Comparison of ENCODE assay signal across 9 mouse cellular contexts in the genomic region with DNA sequence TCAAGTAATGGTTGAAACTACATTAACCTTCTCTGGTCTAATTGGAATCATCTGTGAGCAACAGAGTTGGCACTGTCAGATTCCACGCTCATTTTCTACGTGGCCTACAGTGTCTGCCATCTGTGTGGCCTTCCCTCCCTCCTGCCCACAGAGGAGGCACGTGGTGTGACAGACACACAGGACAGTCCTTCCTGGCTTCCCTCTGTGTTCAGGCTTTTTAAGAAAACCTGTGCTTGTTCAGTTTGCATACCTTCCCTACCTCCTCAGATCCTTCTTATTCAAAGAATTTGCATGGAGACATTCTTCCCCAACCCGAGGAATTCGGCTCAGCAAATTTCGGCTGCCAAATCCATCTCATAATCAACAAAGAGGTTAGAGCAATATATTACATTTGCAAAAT.
DNase-seq lines count a peak whose midpoint lies in the region; ATAC-seq lines count a peak whose summit lies in the region.
"Had no signal": no experiment of that assay in that cellular context is flagged by ENCODE, and none has a peak within 500 bp of the region (broad histone marks: within the 10 kb centered on the region; RNA-seq: fewer than 3 reads in every experiment).

No protein-coding gene starts in this region.

- H3K4me1 ChIP-seq in hindbrain, embryonic 16.5 days (ENCODE audit: control insufficient read depth, insufficient read depth, low read depth, low read length): no peaks in the 10 kb centered on the region; the same call in 1 of the 2 replicates
- peaks cover 5% of the 10 kb centered on the region; the same call in 1 of the 2 replicates for H3K4me1 ChIP-seq in hindbrain, embryonic 14.5 days (replicated peaks; ENCODE audit: control insufficient read depth, insufficient read depth, low read length)
- H3K4me1 ChIP-seq in midbrain, embryonic 16.5 days (ENCODE audit: control insufficient read depth, insufficient read depth, low read length): no peaks in the 10 kb centered on the region; the same call in 1 of the 2 replicates
- H3K4me1 ChIP-seq in midbrain, embryonic 14.5 days (ENCODE audit: control insufficient read depth, insufficient read depth, low read length): 0 out of 2 replicates have a peak, but pooled peaks cover 10% of the 10 kb centered on the region
- peaks cover 30% of the 10 kb centered on the region for H3K4me1 ChIP-seq in embryonic facial prominence, embryonic 15.5 days

- H3K27ac ChIP-seq in hindbrain, embryonic 16.5 days (ENCODE audit: low read depth, low read length): peak overlapping the region; percentile 1; the same call in 1 of the 2 replicates
- no peak overlapping the region for H3K27ac ChIP-seq in hindbrain, embryonic 14.5 days
- H3K27ac ChIP-seq in midbrain, embryonic 16.5 days (ENCODE audit: low read length): no peak overlapping the region
- H3K27ac ChIP-seq in midbrain, embryonic 14.5 days (replicated peaks; ENCODE audit: low read depth, low read length): no peak overlapping the region
- H3K27ac ChIP-seq in embryonic facial prominence, embryonic 15.5 days (replicated peaks): peak overlapping the region; percentile 80
- H3K27ac ChIP-seq: liver, embryonic 14.5 days had no signal

- no peaks in the 10 kb centered on the region for H3K36me3 ChIP-seq in hindbrain, embryonic 16.5 days (ENCODE audit: control insufficient read depth, insufficient read depth, low read length)
- H3K36me3 ChIP-seq in hindbrain, embryonic 14.5 days (replicated peaks; ENCODE audit: control insufficient read depth, insufficient read depth): no peaks in the 10 kb centered on the region
- no peaks in the 10 kb centered on the region for H3K36me3 ChIP-seq in midbrain, embryonic 16.5 days (ENCODE audit: control insufficient read depth, insufficient read depth, low read length)
- no peaks in the 10 kb centered on the region for H3K36me3 ChIP-seq in midbrain, embryonic 14.5 days (ENCODE audit: control insufficient read depth, insufficient read depth, low read length)
- H3K36me3 ChIP-seq in embryonic facial prominence, embryonic 15.5 days: no peaks in the 10 kb centered on the region

- H3K9me3 ChIP-seq in hindbrain, embryonic 16.5 days (ENCODE audit: control insufficient read depth, low read length): no peaks in the 10 kb centered on the region
- no peaks in the 10 kb centered on the region for H3K9me3 ChIP-seq in hindbrain, embryonic 14.5 days (ENCODE audit: control insufficient read depth, low read length)
- no peaks in the 10 kb centered on the region for H3K9me3 ChIP-seq in midbrain, embryonic 16.5 days (replicated peaks; ENCODE audit: control insufficient read depth, low read length, poor library complexity, severe bottlenecking)
- H3K9me3 ChIP-seq in midbrain, embryonic 14.5 days (ENCODE audit: control insufficient read depth, low read length): no peaks in the 10 kb centered on the region
- no peaks in the 10 kb centered on the region for H3K9me3 ChIP-seq in embryonic facial prominence, embryonic 15.5 days (replicated peaks)

- H3K9ac ChIP-seq in hindbrain, embryonic 16.5 days (ENCODE audit: low read depth, low read length): no peak overlapping the region
- no peak overlapping the region for H3K9ac ChIP-seq in hindbrain, embryonic 14.5 days
- H3K9ac ChIP-seq in midbrain, embryonic 16.5 days (ENCODE audit: low read depth, low read length): no peak overlapping the region
- H3K9ac ChIP-seq in midbrain, embryonic 14.5 days (replicated peaks; ENCODE audit: low read length): no peak overlapping the region
- no peak overlapping the region for H3K9ac ChIP-seq in embryonic facial prominence, embryonic 15.5 days
- H3K9ac ChIP-seq: liver, embryonic 14.5 days had no signal

- intact Hi-C loops in heart, postnatal 36 days (cut with DNase I): no loop called here

- H3K4me2 ChIP-seq in hindbrain, embryonic 16.5 days (ENCODE audit: low read length): no peak overlapping the region
- H3K4me2 ChIP-seq in hindbrain, embryonic 14.5 days (replicated peaks): no peak overlapping the region
- H3K4me2 ChIP-seq in midbrain, embryonic 16.5 days (ENCODE audit: low read length): no peak overlapping the region
- H3K4me2 ChIP-seq in midbrain, embryonic 14.5 days (ENCODE audit: low read length): no peak overlapping the region
- H3K4me2 ChIP-seq in embryonic facial prominence, embryonic 15.5 days (replicated peaks): no peak overlapping the region

- no peak for DNase-seq in hindbrain, embryonic 14.5 days (ENCODE audit: low spot score)
- no peak for DNase-seq in midbrain, embryonic 14.5 days
- DNase-seq in heart, postnatal 36 days: no peak
- no peak for DNase-seq in frontal cortex, postnatal 14 days (ENCODE audit: low spot score in 2 of 2)
- no peak for DNase-seq in left cerebral cortex, adult 11 months (ENCODE audit: low spot score)

- no peak overlapping the region for H3K4me3 ChIP-seq in hindbrain, embryonic 16.5 days (ENCODE audit: low read length)
- H3K4me3 ChIP-seq in hindbrain, embryonic 14.5 days (replicated peaks; ENCODE audit: low read length): no peak overlapping the region
- H3K4me3 ChIP-seq in midbrain, embryonic 16.5 days (ENCODE audit: low read depth, low read length): no peak overlapping the region
- H3K4me3 ChIP-seq in midbrain, embryonic 14.5 days (replicated peaks; ENCODE audit: low read depth, low read length): no peak overlapping the region
- H3K4me3 ChIP-seq in embryonic facial prominence, embryonic 15.5 days (replicated peaks): no peak overlapping the region

- peak; percentile 78 for ATAC-seq in hindbrain, embryonic 16.5 days
- ATAC-seq in hindbrain, embryonic 14.5 days (ENCODE audit: low FRiP score): no peak
- 0 out of 2 replicates have a peak, but pooled peaks have one; percentile 45 for ATAC-seq in midbrain, embryonic 16.5 days
- no peak for ATAC-seq in midbrain, embryonic 14.5 days (ENCODE audit: low FRiP score, low TSS enrichment)
- ATAC-seq in embryonic facial prominence, embryonic 15.5 days (ENCODE audit: insufficient number of reproducible peaks, low FRiP score, low TSS enrichment, low read depth): peak; percentile 75; the same call in 1 of the 2 replicates

- WGBS in hindbrain, embryonic 16.5 days: 48% methylated on average over 6 of the region's 6 CpGs
- WGBS in hindbrain, embryonic 14.5 days: 48% methylated on average over 6 of the region's 6 CpGs
- WGBS in midbrain, embryonic 16.5 days: 44% methylated on average over 6 of the region's 6 CpGs
- WGBS in midbrain, embryonic 14.5 days: 43% methylated on average over 6 of the region's 6 CpGs
- WGBS in embryonic facial prominence, embryonic 15.5 days: 13% methylated on average over 6 of the region's 6 CpGs

- no peaks in the 10 kb centered on the region for H3K27me3 ChIP-seq in hindbrain, embryonic 16.5 days (replicated peaks; ENCODE audit: control insufficient read depth, insufficient read depth, low read length)
- no peaks in the 10 kb centered on the region for H3K27me3 ChIP-seq in hindbrain, embryonic 14.5 days (ENCODE audit: control insufficient read depth, insufficient read depth, low read length)
- no peaks in the 10 kb centered on the region for H3K27me3 ChIP-seq in midbrain, embryonic 16.5 days (ENCODE audit: control insufficient read depth, insufficient read depth, low read depth, low read length)
- H3K27me3 ChIP-seq in midbrain, embryonic 14.5 days (ENCODE audit: control insufficient read depth, insufficient read depth, low read length): no peaks in the 10 kb centered on the region
- no peaks in the 10 kb centered on the region for H3K27me3 ChIP-seq in embryonic facial prominence, embryonic 15.5 days

Comparison
In these comparisons a context has a peak if more than half of its experiments do, and no peak if none do; other contexts are left out.
1. ATAC-seq: peak in hindbrain, embryonic 16.5 days (single experiment), midbrain, embryonic 16.5 days (single experiment) and embryonic facial prominence, embryonic 15.5 days (single experiment); none in hindbrain, embryonic 14.5 days (single experiment) and midbrain, embryonic 14.5 days (single experiment).
2. H3K27ac ChIP-seq: peak in hindbrain, embryonic 16.5 days (single experiment) and embryonic facial prominence, embryonic 15.5 days (single experiment); none in hindbrain, embryonic 14.5 days (single experiment), midbrain, embryonic 16.5 days (single experiment) and midbrain, embryonic 14.5 days (single experiment).